Mouse (Mus musculus): ENCODE measurements around the gene Vmn1r148. TPM values are rescaled to one million over a fixed set of nuclear protein-coding genes. Genes with fewer than 3 reads are reported as not detected.
"Not testable (repeated sequence)": the region's sequence is repeated elsewhere in the genome, so short reads cannot be mapped to it uniquely, and the experiment has no call there.

Gene Vmn1r148
- polyA plus RNA-seq (2012; rRNA removed) = not detected in 2 replicates

DNA sequence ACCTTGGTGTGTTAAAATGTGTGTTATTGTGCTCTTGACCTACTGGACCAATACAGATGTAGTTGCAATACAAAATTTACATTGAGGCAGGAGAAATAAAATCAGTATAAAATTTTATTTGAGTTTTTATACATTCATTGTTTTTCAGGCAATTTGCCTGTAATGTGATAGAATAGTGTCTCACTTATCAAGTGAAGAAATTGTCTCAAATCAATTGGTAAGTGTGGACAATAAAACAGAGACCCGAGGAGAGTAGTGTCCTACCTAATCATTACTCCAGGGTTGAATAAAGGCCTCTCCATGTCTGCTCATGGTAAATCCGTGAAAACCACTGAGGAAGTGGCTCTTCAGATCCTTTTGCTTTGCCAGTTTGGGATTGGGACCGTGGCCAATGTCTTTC is at the start of gene Vmn1r148:
Vmn1r148 (plus strand) TSS at position 301 of the 400 bp plus-strand sequence.
- H3K36me3 ChIP-seq (ENCODE audit: control insufficient read depth, insufficient read depth, low read length); DNase-seq; H3K27me3 ChIP-seq (replicated peaks; ENCODE audit: control insufficient read depth, insufficient read depth, low read length); H3K4me3 ChIP-seq (ENCODE audit: insufficient read depth, low read depth, low read length); H3K27ac ChIP-seq (ENCODE audit: insufficient read depth, low read depth, low read length); H3K4me1 ChIP-seq (ENCODE audit: control insufficient read depth, insufficient read depth, low read length): not testable (repeated sequence)
- WGBS = no CpG with 5 or more reads among the region's 3 CpGs

- not testable (repeated sequence) for H3K4me3 ChIP-seq (ENCODE audit: insufficient read depth, low read depth, low read length); H3K27ac ChIP-seq (ENCODE audit: insufficient read depth, low read depth, low read length); H3K4me1 ChIP-seq (ENCODE audit: control insufficient read depth, insufficient read depth, low read length); H3K27me3 ChIP-seq (replicated peaks; ENCODE audit: control insufficient read depth, insufficient read depth, low read length); DNase-seq; H3K36me3 ChIP-seq (ENCODE audit: control insufficient read depth, insufficient read depth, low read length)
- no CpG with 5 or more reads among the region's 1 CpGs for WGBS
Observed at GRCm38 (mm10) chr7:22370939-22371338, 42.4 kb upstream of the Vmn1r148 start, which contains the start of gene Gm8660. Gene Gm8660, minus strand, starts transcription at chr7:22371039.

- not testable (repeated sequence) for H3K4me3 ChIP-seq (ENCODE audit: insufficient read depth, low read depth, low read length); DNase-seq; H3K27ac ChIP-seq (ENCODE audit: insufficient read depth, low read depth, low read length); H3K27me3 ChIP-seq (replicated peaks; ENCODE audit: control insufficient read depth, insufficient read depth, low read length); H3K4me1 ChIP-seq (ENCODE audit: control insufficient read depth, insufficient read depth, low read length); H3K36me3 ChIP-seq (ENCODE audit: control insufficient read depth, insufficient read depth, low read length)
- no CpG with 5 or more reads among the region's 2 CpGs for WGBS
Observed at GRCm38 (mm10) chr7:22438129-22438528, 24.7 kb downstream of the Vmn1r148 start, which contains the start of gene Vmn1r149. Gene Vmn1r149, minus strand, starts transcription at chr7:22438229.

GRCm38 (mm10) chr7:22463975-22464374 is 50.6 kb downstream of the Vmn1r148 start, which contains the start of gene Gm10665:
Gene Gm10665, minus strand, starts transcription at chr7:22464075.
- not testable (repeated sequence) for H3K27ac ChIP-seq (ENCODE audit: insufficient read depth, low read depth, low read length); H3K36me3 ChIP-seq (ENCODE audit: control insufficient read depth, insufficient read depth, low read length); DNase-seq; H3K4me3 ChIP-seq (ENCODE audit: insufficient read depth, low read depth, low read length); H3K4me1 ChIP-seq (ENCODE audit: control insufficient read depth, insufficient read depth, low read length); H3K27me3 ChIP-seq (replicated peaks; ENCODE audit: control insufficient read depth, insufficient read depth, low read length)
- no CpG with 5 or more reads among the region's 5 CpGs for WGBS

Other genes starting within 250 kb of the Vmn1r148 start
- not detected in 2 replicates for gene Vmn1r142, start 249.5 kb upstream of the Vmn1r148 start, polyA plus RNA-seq (2012; rRNA removed)
- gene Vmn1r143, start 224.2 kb upstream of the Vmn1r148 start, polyA plus RNA-seq (2012; rRNA removed) = not detected in 2 replicates
- gene Gm8653, start 212.3 kb upstream of the Vmn1r148 start, polyA plus RNA-seq (2012; rRNA removed) = not detected in 2 replicates
- not detected in 2 replicates for gene Gm8453, start 184.1 kb upstream of the Vmn1r148 start, polyA plus RNA-seq (2012; rRNA removed)
- not detected in 2 replicates for gene Gm4187, start 83.9 kb upstream of the Vmn1r148 start, polyA plus RNA-seq (2012; rRNA removed)
- not detected in 2 replicates for gene Gm8660, start 42.5 kb upstream of the Vmn1r148 start, polyA plus RNA-seq (2012; rRNA removed)
- not detected in 2 replicates for gene Vmn1r149, start 24.6 kb downstream of the Vmn1r148 start, polyA plus RNA-seq (2012; rRNA removed)
- not detected in 2 replicates for gene Gm10665, start 50.5 kb downstream of the Vmn1r148 start, polyA plus RNA-seq (2012; rRNA removed)
- not detected in 2 replicates for gene Vmn1r151, start 86.1 kb downstream of the Vmn1r148 start, polyA plus RNA-seq (2012; rRNA removed)
- gene Vmn1r152, start 109.4 kb downstream of the Vmn1r148 start, polyA plus RNA-seq (2012; rRNA removed) = not detected in 2 replicates
- gene Gm8677, start 121.3 kb downstream of the Vmn1r148 start, polyA plus RNA-seq (2012; rRNA removed) = not detected in 2 replicates
- gene Gm4201, start 151.8 kb downstream of the Vmn1r148 start, polyA plus RNA-seq (2012; rRNA removed) = not detected in 2 replicates
- gene Gm4565, start 174.5 kb downstream of the Vmn1r148 start, polyA plus RNA-seq (2012; rRNA removed) = not detected in 2 replicates
- gene Vmn1r155, start 244.4 kb downstream of the Vmn1r148 start, polyA plus RNA-seq (2012; rRNA removed) = not detected in 2 replicates